Mouse (Mus musculus) heart, postnatal 0 days (tissue): Measurements from ENCODE around the gene Hist1h2ab.
"Not testable (repeated sequence)": the region's sequence is repeated elsewhere in the genome, so short reads cannot be mapped to it uniquely, and the experiment has no call there.

Experiments used
- CTCF ChIP-seq: IDR thresholded peaks from 2 replicates; pipeline ENCODE4 v1.5.1; 2016; ENCODE audit warnings: antibody characterized with exemption, control low read depth, low read depth
- EP300 ChIP-seq: IDR thresholded peaks from 2 replicates; pipeline ENCODE4 v1.6.1; 2016; ENCODE audit warnings: antibody characterized with exemption, low read depth

DNA sequence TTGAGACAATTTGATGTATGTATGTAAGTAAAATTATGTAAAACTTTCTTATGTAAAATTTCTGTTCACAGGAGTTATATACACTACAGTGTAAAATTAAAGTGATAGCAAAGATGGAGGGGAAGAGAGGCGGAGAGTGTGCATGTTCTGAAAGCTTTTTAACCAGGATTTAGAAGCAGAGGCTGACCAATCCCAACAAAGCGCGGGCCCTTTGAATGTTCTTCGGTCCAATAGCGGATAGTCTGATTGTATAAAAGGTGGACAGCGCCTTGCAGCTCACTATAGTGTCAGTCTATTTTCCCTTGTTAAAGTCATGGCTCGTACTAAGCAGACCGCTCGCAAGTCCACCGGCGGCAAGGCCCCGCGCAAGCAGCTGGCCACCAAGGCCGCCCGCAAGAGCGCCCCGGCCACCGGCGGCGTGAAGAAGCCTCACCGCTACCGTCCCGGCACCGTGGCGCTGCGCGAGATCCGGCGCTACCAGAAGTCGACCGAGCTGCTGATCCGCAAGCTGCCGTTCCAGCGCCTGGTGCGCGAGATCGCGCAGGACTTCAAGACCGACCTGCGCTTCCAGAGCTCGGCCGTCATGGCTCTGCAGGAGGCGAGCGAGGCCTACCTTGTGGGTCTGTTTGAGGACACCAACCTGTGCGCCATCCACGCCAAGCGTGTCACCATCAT lies 1.3 kb downstream of the Hist1h2ab start, which contains the start of gene Hist1h3b:
- not testable (repeated sequence) for TF ChIP-seq CTCF, EP300
